Mouse (Mus musculus) liver, postnatal 0 days (tissue): Measurements from ENCODE around the gene Armh1. TPM values are rescaled to one million over a fixed set of nuclear protein-coding genes. Genes with fewer than 3 reads are reported as not detected.
"Not testable (repeated sequence)": the region's sequence is repeated elsewhere in the genome, so short reads cannot be mapped to it uniquely, and the experiment has no call there.

Source experiments
- ATAC-seq: fragments of 200-750 bp; cut with Nextera tagmentation; 2 replicates; pipeline ENCODE4 v1.8.0; 2017; ENCODE audit warnings: mild to moderate bottlenecking, moderate library complexity
- DNase-seq: peaks from one replicate; pipeline ENCODE4 v3.0.0-alpha.2; 2016
- H3K27ac ChIP-seq: fragments of 300-500 bp; sonication (generic); 2 replicates; pipeline ENCODE4 v1.5.1; 2014; ENCODE audit warnings: antibody characterized with exemption, moderate library complexity, mild to moderate bottlenecking, low read depth
- H3K27me3 ChIP-seq: fragments of 300-500 bp; sonication (generic); 2 replicates; pipeline ENCODE4 v1.6.1; 2014; ENCODE audit warnings: low read length, control low read depth, mixed read lengths; ENCODE audit not compliant: insufficient read depth
- H3K36me3 ChIP-seq: fragments of 300-500 bp; sonication (generic); replicated peaks from 2 replicates; pipeline ENCODE4 v1.6.1; 2014; ENCODE audit warnings: mild to moderate bottlenecking, control low read depth, low read length, moderate library complexity, mixed read lengths; ENCODE audit not compliant: insufficient read depth
- H3K4me1 ChIP-seq: fragments of 300-500 bp; sonication (generic); 2 replicates; pipeline ENCODE4 v1.6.1; 2014; ENCODE audit warnings: antibody characterized with exemption, mild to moderate bottlenecking, control low read depth; ENCODE audit not compliant: insufficient read depth
- H3K4me2 ChIP-seq: fragments of 300-500 bp; sonication (generic); 2 replicates; pipeline ENCODE4 v1.6.1; 2014; ENCODE audit warnings: low read depth, mild to moderate bottlenecking, low read length, moderate library complexity, mixed read lengths
- H3K4me3 ChIP-seq: fragments of 300-500 bp; sonication (generic); 2 replicates; pipeline ENCODE4 v1.5.1; 2014; ENCODE audit warnings: low read depth, low read length
- H3K9ac ChIP-seq: fragments of 300-500 bp; sonication (generic); replicated peaks from 2 replicates; pipeline ENCODE4 v1.6.1; 2014; ENCODE audit warnings: mild to moderate bottlenecking, moderate library complexity
- H3K9me3 ChIP-seq: fragments of 300-500 bp; sonication (generic); 2 replicates; pipeline ENCODE4 v1.6.1; 2016; ENCODE audit warnings: mild to moderate bottlenecking, control low read depth, low read length, mixed read lengths
- CTCF ChIP-seq: sonication (generic); IDR thresholded peaks from 2 replicates; pipeline ENCODE4 v1.5.1; 2016; ENCODE audit warnings: antibody characterized with exemption, low read depth
- EP300 ChIP-seq: IDR thresholded peaks from 2 replicates; pipeline ENCODE4 v1.6.1; 2016; ENCODE audit warnings: antibody characterized with exemption, low read depth, mild to moderate bottlenecking
- WGBS: fragments of 180-500 bp; shearing (Covaris S2); extraction: QIAGEN DNeasy Blood & Tissue Kit; methylation state at CpG from one replicate; pipeline ENCODE4 v1.1.7; 2014; ENCODE audit not compliant: insufficient replicate concordance; 5-methylcytosine and 5-hydroxymethylcytosine counted together
- polyA plus RNA-seq: library from polyadenylated mRNA; unstranded; fragments of >200 nt; fragmentation: Nextera tagmentation; extraction: Ambion mirVana; gene quantifications from 2 replicates; pipeline ENCODE4 v1.2.1, GENCODE M21; 2015

The Armh1 gene
- polyA plus RNA-seq, 1 experiment from 2014 or later = not detected

- Histone ChIP-seq H3K4me1 (peaks cover 3% of the 10 kb centered on the region; the same call in 1 of the 2 replicates), H3K4me2 (peak overlapping the region; percentile 70), H3K4me3 (peak overlapping the region; percentile 49), H3K27me3 (no peaks in the 10 kb centered on the region), H3K9ac (peak overlapping the region; percentile 69), H3K27ac (peak overlapping the region; percentile 83), H3K9me3 (no peaks in the 10 kb centered on the region), H3K36me3 (no peaks in the 10 kb centered on the region)
- DNase-seq (peak; percentile 88), ATAC-seq (peak; percentile 70)
- TF ChIP-seq CTCF = peak; percentile 88
- TF ChIP-seq EP300 = 0 out of 2 replicates have a peak, but pooled peaks have one; percentile 69
- WGBS = under 1% methylated on average over 16 of the region's 16 CpGs
Observed at GRCm38 (mm10) chr4:117189382-117189855, 62.5 kb downstream of the Armh1 start.

- Histone ChIP-seq H3K4me2 (peak overlapping the region; percentile 70), H3K27ac (peak overlapping the region; percentile 83), H3K27me3 (no peaks in the 10 kb centered on the region), H3K9ac (peak overlapping the region; percentile 69), H3K4me1 (peaks cover 3% of the 10 kb centered on the region; the same call in 1 of the 2 replicates), H3K4me3 (peak overlapping the region; percentile 49), H3K36me3 (no peaks in the 10 kb centered on the region), H3K9me3 (no peaks in the 10 kb centered on the region)
- WGBS = 55% methylated on average over 3 of the region's 3 CpGs
- no peak for DNase-seq
- ATAC-seq = no peak
- TF ChIP-seq EP300 (no peak), CTCF (no peak)
Observed at GRCm38 (mm10) chr4:117188969-117189368, 63.0 kb downstream of the Armh1 start.

DNA sequence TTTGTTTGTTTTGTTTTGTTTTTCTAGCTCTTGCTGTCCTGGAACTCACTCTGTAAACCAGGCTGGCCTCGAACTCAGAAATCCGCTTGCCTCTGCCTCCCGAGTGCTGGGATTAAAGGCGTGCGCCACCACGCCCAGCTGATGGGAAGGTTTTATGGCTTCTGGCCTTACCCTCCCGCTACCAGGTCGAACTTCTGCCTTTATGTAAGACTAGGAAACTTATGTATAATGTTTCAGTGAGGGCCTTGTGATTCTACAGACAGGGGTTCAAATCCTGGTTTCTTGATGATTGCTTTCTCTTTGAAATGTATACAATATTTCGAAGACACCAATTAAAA lies 69.2 kb downstream of the Armh1 start:
- H3K36me3 ChIP-seq = peaks cover 16% of the 10 kb centered on the region
- peak overlapping the region; percentile 74 for H3K4me3 ChIP-seq
- H3K27ac ChIP-seq = peak overlapping the region; percentile 68; the same call in 1 of the 2 replicates
- H3K9ac ChIP-seq = peak overlapping the region; percentile 44; the same call in 1 of the 2 replicates
- DNase-seq, H3K27me3 ChIP-seq, H3K4me1 ChIP-seq, H3K9me3 ChIP-seq: not testable (repeated sequence)
- ATAC-seq = peak; percentile 65
- peak overlapping the region; percentile 85 for H3K4me2 ChIP-seq
- WGBS = 15% methylated on average over 9 of the region's 9 CpGs

- H3K9ac ChIP-seq = peak within 1 kb of the TSS; percentile 68
- ATAC-seq = peak; percentile 99
- TF ChIP-seq EP300 (peak; percentile 9; the same call in 1 of the 2 replicates), CTCF (no peak)
- H3K4me3 ChIP-seq = peak within 1 kb of the TSS; percentile 74
- H3K4me2 ChIP-seq = peak within 1 kb of the TSS; percentile 85
- no peaks in the 10 kb centered on the region for H3K9me3 ChIP-seq
- H3K36me3 ChIP-seq = peaks cover 22% of the 10 kb centered on the region
- peak; percentile 94 for DNase-seq
- H3K27ac ChIP-seq = peak within 1 kb of the TSS; percentile 68; the same call in 1 of the 2 replicates
- H3K27me3 ChIP-seq = no peaks in the 10 kb centered on the region
- H3K4me1 ChIP-seq = 0 out of 2 replicates have a peak, but pooled peaks cover 5% of the 10 kb centered on the region
- 2% methylated on average over 40 of the region's 42 CpGs for WGBS
Observed at GRCm38 (mm10) chr4:117181863-117182758, 69.8 kb downstream of the Armh1 start, which contains the start of gene Kif2c. Kif2c (minus strand) TSS chr4:117182639.

GRCm38 (mm10) chr4:117169936-117170335 lies 82.0 kb downstream of the Armh1 start:
- H3K4me3 ChIP-seq = no peak overlapping the region
- 71% methylated on average over 5 of the region's 5 CpGs for WGBS
- no peak for TF ChIP-seq CTCF
- no peak for TF ChIP-seq EP300
- no peak overlapping the region for H3K27ac ChIP-seq
- no peak overlapping the region for H3K9ac ChIP-seq
- ATAC-seq = peak; percentile 54; the same call in 1 of the 2 replicates
- no peak for DNase-seq
- H3K4me2 ChIP-seq = no peak overlapping the region
- H3K27me3 ChIP-seq = no peaks in the 10 kb centered on the region
- H3K4me1 ChIP-seq = no peaks in the 10 kb centered on the region
- peaks cover 76% of the 10 kb centered on the region for H3K36me3 ChIP-seq
- H3K9me3 ChIP-seq = no peaks in the 10 kb centered on the region

Other genes starting within 250 kb of the Armh1 start
- 18.4 and 18.5 TPM in 2 replicates for gene Eif2b3, start 232.7 kb downstream of the Armh1 start, polyA plus RNA-seq
- 0.43 and 0.52 TPM in 2 replicates for gene Ptch2, start 156.1 kb downstream of the Armh1 start, polyA plus RNA-seq
- 2.3 and 2.5 TPM in 2 replicates for gene Btbd19, start 126.4 kb downstream of the Armh1 start, polyA plus RNA-seq
- gene Tctex1d4, start 125.3 kb downstream of the Armh1 start, polyA plus RNA-seq = 0.33 TPM in 1 of 2 replicates, not detected in the other
- gene Plk3, start 118.2 kb downstream of the Armh1 start, polyA plus RNA-seq = 4.8 TPM in 2 replicates
- 543 and 557 TPM in 2 replicates for gene Rps8, start 95.9 kb downstream of the Armh1 start, polyA plus RNA-seq
- gene Kif2c, start 69.5 kb downstream of the Armh1 start, polyA plus RNA-seq = 10.7 and 11.8 TPM in 2 replicates
- 48.6 and 57.1 TPM in 2 replicates for gene Tmem53, start 174 bp downstream of the Armh1 start, polyA plus RNA-seq
- 17.3 and 18.7 TPM in 2 replicates for gene Rnf220, start 244.9 kb upstream of the Armh1 start, polyA plus RNA-seq